Mouse (Mus musculus): Measurements from ENCODE around the gene Epo.

DNA sequence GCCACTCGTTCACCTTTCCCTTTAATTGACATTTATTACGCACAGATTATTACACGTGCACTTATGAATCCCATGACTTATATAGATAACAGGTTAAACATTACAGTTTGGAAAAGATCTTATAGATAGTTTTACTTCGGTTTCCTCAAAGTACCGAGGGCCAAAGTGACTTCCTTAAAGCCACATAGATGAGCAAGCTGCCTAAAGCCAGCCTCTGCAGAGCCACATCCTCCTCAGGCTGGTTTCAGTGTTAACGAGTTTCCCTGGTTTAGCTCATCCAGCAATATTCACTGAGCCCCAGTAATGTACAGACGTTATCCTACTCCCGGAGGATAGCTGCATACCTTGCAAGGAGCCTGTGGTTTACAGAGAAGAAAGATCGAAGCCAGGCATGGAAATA is 2.3 kb upstream of the Epo start:
- no peak for TF ChIP-seq MAFK (IDR thresholded peaks at IDR 0.05; ENCODE audit: insufficient read depth, low read depth, low read length)
- TF ChIP-seq ZNF384 (IDR thresholded peaks at IDR 0.05; ENCODE audit: low read depth, low read length) = no peak
- no peak for TF ChIP-seq HCFC1 (IDR thresholded peaks at IDR 0.05; ENCODE audit: borderline replicate concordance, insufficient read depth, low read length)
- TF ChIP-seq CHD2 (IDR thresholded peaks at IDR 0.05; ENCODE audit: low read depth, low read length) = no peak
- no peak for TF ChIP-seq ZC3H11A (IDR thresholded peaks at IDR 0.05; ENCODE audit: borderline replicate concordance, low read depth, low read length)

All from ES-E14 (cell line).